Mouse (Mus musculus) v-Abl transformed pro-B cells (cell line): Measurements from ENCODE around the gene Hscb.

ENCODE experiments used
- in situ Hi-C, 2 experiments: fragments of 400-800 bp; cut with MboI; formaldehyde crosslinking; loops; one replicate each; pipeline ENCODE4 v1.15.1; 2025; ENCODE audit not compliant: unreplicated experiment in 2 of 2

Gene Hscb

DNA sequence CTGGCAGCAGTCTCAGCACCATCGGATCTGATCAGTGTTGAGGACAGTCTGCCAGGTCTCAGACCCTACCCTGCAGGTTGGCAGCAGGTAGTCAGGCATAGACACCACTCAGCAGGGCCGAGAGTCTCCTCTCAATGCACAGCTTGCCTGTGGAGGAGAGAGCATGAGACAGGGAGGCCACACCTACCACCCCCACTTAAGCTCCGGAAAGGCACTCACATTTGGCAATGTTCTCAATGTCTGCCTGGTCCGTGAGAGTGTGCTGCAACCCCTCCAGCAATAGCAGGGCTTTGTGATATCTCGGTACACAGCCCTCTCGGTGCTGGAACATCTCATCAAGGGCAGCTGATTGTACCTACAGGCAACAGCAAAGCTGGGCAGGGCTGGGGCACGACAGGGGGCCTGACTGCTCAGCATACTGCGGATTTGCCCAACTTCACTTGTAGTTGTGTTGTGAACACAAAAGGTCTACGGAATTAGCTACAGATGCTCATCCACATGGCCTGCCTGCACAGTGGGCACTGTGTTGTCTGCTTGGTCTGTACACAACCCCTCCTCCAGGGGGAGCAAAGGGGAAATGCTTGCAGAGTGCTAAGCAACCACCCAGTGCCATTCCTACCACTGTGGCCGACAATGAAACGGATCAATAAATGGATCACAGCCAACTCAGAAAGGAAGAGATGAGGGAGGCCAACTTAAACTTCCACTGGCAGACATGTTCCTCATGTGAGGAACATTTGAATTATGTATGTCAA is 53.3 kb downstream of the Hscb start:
- in situ Hi-C loops: loop anchor here (5.0 to 10.0 kb wide), 2 partner anchors 481 to 549 kb away; partner anchors contain the start of gene Pitpnb (in 1 of the 2)

DNA sequence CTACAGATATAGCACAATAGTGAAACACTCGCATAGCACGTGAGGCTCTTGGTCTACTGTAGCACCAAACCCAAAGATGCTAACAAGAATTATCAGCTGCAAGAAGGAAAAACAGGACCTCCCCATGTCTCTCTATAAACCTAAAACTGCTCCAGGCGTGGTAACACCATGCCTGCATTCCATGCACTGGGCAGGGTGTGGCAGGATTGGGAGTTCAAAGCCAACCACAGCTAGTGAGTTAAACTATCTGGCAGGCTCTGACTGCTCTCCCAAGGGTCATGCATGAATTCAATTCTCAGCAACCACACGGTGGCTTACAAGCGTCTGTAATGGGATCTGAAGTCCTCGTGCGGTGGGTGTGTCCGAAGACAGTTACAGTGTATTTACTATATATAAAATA is 56.4 kb downstream of the Hscb start:
- in situ Hi-C loops: loop anchor here in 1 of 2 experiments (10.0 kb wide), 1 partner anchor 552 kb away; the partner anchor contains the start of gene Pitpnb

DNA sequence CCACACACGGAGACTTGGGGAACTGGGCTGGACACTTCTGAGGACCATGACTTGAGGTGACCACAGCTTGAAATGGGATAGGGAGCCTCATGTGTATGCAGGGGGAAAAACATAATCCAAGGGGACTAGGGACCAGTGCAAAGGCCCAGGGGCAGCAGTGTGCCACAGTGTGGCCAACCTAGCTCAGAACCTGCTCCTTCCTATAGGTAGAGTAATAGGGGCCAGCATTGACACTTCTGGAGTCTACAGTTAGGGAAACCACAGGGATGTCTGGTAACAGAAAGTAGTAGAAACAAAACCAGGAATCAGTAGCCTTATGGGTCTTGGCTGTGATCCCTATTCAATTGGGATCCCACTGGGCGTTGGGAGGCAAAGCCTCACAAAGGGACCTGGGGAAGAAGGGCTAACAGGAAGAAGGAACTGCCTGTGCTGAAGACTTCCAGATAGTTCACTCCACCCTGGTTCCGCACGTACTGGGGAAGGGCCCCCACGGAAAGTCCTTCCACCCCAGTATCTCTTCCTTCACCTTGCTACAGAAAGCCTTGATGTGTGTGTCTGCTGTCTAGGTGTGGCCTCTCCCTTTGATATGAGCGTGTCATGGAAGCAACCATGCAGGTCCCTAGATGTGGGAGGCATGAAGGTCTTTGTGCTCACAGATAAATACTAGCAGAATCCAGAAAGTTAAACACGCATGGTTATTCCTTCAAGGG is 57.9 kb downstream of the Hscb start:
- in situ Hi-C loops: loop anchor here in 1 of 2 experiments (10.0 kb wide), 1 partner anchor 553 kb away; the partner anchor contains the start of gene Pitpnb

DNA sequence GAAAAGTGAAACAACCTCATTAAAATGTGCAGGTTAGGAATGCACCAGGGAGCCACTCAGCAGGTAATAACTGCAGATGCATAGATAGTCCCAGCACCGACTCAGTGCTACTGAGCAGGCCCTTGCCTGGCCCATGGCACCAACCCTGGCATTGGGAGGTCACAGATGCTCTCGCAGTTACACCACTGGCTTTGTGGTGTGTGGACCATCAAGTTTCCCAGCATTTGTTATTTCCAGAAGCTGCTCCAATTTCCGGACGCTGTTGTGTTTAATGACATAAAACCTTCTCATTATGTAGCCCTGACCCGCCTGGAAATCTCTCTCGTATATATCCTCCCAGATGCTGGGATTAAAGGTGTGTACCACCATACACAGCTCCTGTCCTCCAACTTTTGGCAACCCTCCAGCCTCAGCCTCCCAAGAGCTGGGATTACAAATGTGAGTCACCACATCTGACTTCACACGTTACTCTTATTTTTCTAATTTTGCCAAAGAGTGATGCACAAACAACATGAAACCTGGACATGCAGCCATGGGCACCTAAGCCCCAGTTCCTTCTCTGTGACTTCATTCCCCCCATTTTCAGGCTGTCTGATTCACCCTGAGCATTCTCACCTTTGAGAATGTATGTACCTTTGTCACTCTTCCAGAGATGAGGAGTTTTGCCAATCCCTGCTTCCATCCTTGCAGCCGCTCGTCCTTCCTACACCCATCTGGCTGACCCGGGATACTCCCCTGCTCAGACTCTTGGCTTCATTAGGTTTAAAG is 58.6 kb downstream of the Hscb start:
- in situ Hi-C loops: loop anchor here in 1 of 2 experiments (10.0 kb wide), 1 partner anchor 554 kb away; the partner anchor contains the start of gene Pitpnb

DNA sequence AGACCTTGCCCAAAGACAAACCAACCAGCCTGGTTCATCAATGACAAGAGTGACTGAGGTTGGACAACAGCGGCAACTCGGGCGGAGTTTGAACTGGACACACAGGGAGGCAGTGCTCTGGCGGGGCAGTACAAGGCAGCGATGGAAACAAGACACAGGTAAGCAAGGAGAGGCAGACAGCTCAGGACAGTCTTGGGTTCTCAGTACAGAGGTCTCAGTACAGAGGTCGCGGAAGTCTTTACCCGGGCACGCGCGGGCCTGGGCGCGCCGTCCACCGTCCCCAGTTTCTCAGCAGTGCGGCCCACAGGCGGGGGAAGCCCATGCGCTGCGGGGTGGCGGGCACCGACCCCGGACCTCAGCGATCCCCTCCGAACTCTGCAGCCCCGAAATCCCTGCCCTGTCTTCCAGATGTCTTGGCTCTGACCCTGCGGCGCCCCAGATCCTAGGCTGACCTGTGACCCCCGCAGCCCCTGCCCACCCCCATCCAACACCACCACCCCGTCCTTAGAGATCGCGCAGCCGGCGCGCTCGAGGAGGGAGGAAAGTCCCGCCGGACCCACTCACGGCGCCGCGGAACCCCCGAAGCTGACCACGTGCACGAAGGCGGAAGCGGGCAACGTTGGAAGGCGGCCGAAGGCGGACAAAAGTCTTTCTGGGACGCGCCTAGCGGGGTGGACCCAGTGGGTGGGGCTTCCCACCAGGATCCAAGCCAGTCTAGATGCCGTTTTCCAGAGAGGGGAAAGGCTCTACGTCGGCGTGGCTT is 59.4 kb downstream of the Hscb start, which contains the start of gene Pus1:
TSS of gene Pus1 (minus strand) at position 662 of the 763 bp plus-strand sequence.
- in situ Hi-C loops: loop anchor here in 1 of 2 experiments (10.0 kb wide), 1 partner anchor 555 kb away; the partner anchor contains the start of gene Pitpnb

DNA sequence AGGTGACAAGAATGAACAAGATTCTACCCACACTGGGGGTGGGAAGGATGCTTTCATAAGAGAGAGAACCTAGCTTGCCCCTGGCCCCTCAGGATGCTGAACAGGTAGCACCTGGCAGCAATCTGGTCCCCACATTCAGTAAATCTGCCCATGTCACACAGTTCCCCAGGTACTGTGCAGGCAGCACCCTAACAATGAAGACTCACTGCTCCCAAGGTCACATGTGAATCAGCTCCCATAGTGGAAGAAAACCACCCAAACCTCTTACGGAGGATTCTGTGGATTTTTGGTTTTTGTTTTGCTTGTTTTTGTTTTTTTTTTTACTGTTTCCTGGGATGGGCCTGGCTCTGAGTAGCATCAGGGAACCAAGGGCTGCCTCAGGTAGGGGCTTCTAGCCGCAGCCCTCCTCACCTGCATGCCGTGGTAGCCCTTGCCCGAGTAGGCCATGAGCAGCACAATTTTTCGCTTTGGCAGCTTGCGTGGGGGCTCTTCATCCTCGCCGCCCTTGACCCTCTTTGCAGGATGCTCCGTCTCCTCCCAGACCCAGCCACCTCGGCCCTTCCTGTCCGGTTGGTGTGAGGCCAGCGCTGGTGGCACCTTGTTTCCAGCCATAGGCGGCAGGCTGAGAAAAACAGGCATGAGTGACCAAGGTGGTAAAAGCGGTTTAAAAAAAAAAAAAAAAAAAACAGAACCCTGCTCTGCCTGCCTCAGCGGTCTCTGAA is 60.1 kb downstream of the Hscb start:
- in situ Hi-C loops: no loop called here
